Comparison of ENCODE assay signal across 10 mouse cellular contexts in the genomic region with DNA sequence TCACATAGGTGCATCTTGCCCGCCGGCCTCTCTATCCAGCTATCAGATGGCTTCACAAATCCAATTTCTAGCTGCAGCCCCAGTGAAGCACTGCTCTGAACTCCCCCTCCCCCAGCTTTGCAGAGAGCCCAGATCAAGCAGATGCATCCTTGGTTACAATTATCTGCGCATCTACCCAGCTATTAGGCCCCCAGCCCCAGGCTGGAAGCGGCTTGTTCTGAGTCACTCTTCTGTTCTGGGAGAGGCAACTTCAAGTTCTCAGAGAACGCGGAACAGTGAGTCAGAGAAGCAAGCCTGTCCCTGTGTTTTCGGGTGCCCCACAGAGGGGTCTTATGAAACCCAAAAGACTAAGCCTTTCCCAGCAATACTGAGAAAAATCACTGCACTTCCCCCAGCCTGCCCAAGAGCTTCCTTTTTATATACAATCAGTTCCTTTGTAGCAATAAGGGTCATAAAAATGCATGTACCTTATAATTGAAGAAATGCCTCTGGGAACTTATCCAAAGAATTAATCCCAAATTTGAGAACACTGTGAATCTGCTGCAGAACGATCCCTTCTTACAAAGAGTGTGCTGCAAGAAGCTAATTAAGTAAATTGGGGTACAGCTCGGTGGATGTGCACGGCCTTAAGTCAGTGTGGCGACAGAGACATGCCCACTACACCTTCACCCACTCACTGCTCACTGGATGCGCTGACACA.
DNase-seq lines count a peak whose midpoint lies in the region.
"Had no signal": no experiment of that assay in that cellular context is flagged by ENCODE, and none has a peak within 500 bp of the region (broad histone marks: within the 10 kb centered on the region; RNA-seq: fewer than 3 reads in every experiment).

No protein-coding gene starts in this region.

- DNase-seq in layer of hippocampus, adult 11-12 months (ENCODE audit: low spot score): peak; percentile 23
- no peak for DNase-seq in layer of hippocampus, adult 9-10 months (ENCODE audit: low spot score)
- DNase-seq in brain, adult 2 months (ENCODE audit: low read depth, low spot score): peak; percentile 87
- peak; percentile 87 for DNase-seq in fat pad, adult 2 months (ENCODE audit: extremely low read depth, low read depth, low spot score)
- DNase-seq in layer of hippocampus, postnatal 36 days: peak; percentile 38 to 49
- DNase-seq in urinary bladder, postnatal 10 days (ENCODE audit: low spot score): no peak
- no peak for DNase-seq in lung, postnatal 10 days
- no peak for DNase-seq in left cerebral cortex, postnatal 10 days (ENCODE audit: extremely low spot score in 1 of 2, low spot score in 2 of 2)
- DNase-seq: adrenal gland, postnatal 25 days; lung, adult 2 months had no signal

- intact Hi-C loops in left cerebral cortex, postnatal 10 days (cut with DNase I): no loop called here

Comparison
In these comparisons a context has a peak if more than half of its experiments do, and no peak if none do; other contexts are left out.
1. DNase-seq: peak in layer of hippocampus, adult 11-12 months (single experiment), brain, adult 2 months (single experiment), fat pad, adult 2 months (single experiment) and layer of hippocampus, postnatal 36 days (2 of 2); none in layer of hippocampus, adult 9-10 months (single experiment), urinary bladder, postnatal 10 days (single experiment), lung, postnatal 10 days (single experiment) and left cerebral cortex, postnatal 10 days (0 of 2).